Mouse (Mus musculus) adipose tissue, adult 10 weeks (tissue): Measurements from ENCODE around the gene Igsf11. TPM values are rescaled to one million over a fixed set of nuclear protein-coding genes. Genes with fewer than 3 reads are reported as not detected.

Source experiments
- polyA plus RNA-seq: library from polyadenylated mRNA; stranded (reverse); fragments of 350-450 nt; fragmentation: Illumina TruSeq; extraction: RNeasy Lipid Tissue Mini Kit (QIAGEN cat#74804); gene quantifications from one replicate; pipeline ENCODE4 v1.2.3, GENCODE M21; 2014; ENCODE audit warnings: low read depth, low replicate concordance

Igsf11 gene
- polyA plus RNA-seq = 3.5 TPM

DNA sequence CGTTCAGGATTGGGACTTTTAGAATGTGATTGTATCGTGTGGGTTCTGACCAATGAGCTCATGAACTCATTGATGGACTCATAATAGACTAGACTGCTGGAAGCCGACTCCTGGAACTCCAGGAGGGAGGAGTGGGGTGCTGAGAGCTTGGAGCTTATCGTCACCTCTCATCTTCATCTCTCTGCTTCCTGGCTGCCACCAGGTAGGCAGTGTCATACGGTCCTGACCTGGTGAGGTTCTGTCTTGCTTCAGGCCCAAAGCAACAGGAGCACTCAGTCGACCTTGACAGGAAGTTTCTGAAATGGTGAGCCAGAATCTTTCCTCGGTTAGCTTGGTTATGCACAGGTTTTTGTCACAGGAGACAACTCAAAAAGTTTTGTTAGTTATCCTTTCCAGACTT, at the start of gene Igsf11:
Gene Igsf11, plus strand, starts transcription at position 301 of the 400 bp plus-strand sequence.

Other genes with a start within 250 kb of the Igsf11 start
- gene Arhgap31, start 179.4 kb upstream of the Igsf11 start, polyA plus RNA-seq = 20.9 TPM
- 59.9 TPM for gene B4galt4, start 150.4 kb upstream of the Igsf11 start, polyA plus RNA-seq
- gene Upk1b, start 92.3 kb upstream of the Igsf11 start, polyA plus RNA-seq = 52.5 TPM
- 1.6 TPM for gene 4930435E12Rik, start 63.9 kb upstream of the Igsf11 start, polyA plus RNA-seq